Mouse (Mus musculus) liver, embryonic 11.5 days (tissue): Measurements from ENCODE around the gene Kcng4. TPM values are rescaled to one million over a fixed set of nuclear protein-coding genes. Genes with fewer than 3 reads are reported as not detected.

ENCODE experiments used
- polyA plus RNA-seq: library from polyadenylated mRNA; unstranded; fragments of >200 nt; fragmentation: Nextera tagmentation; extraction: Ambion mirVana; gene quantifications from 2 replicates; pipeline ENCODE4 v1.2.1, GENCODE M21; 2014

Gene Kcng4
- polyA plus RNA-seq, 1 experiment from 2014 or later, result not detected

Other genes with a start within 250 kb of the Kcng4 start
- gene Mlycd, start 240.8 kb downstream of the Kcng4 start, polyA plus RNA-seq, result 13.7 and 15.0 TPM in 2 replicates
- gene Osgin1, start 201.6 kb downstream of the Kcng4 start, polyA plus RNA-seq, result 15.6 and 17.9 TPM in 2 replicates
- 0.95 and 1.1 TPM in 2 replicates for gene Necab2, start 189.0 kb downstream of the Kcng4 start, polyA plus RNA-seq
- not detected in 2 replicates for gene Slc38a8, start 134.0 kb downstream of the Kcng4 start, polyA plus RNA-seq
- gene Mbtps1, start 76.9 kb downstream of the Kcng4 start, polyA plus RNA-seq, result 68.6 and 73.0 TPM in 2 replicates
- gene Hsdl1, start 60.5 kb downstream of the Kcng4 start, polyA plus RNA-seq, result 40.4 and 42.2 TPM in 2 replicates
- 0.11 and 0.23 TPM in 2 replicates for gene Dnaaf1, start 60.4 kb downstream of the Kcng4 start, polyA plus RNA-seq
- gene Taf1c, start 30.5 kb downstream of the Kcng4 start, polyA plus RNA-seq, result 13.9 and 16.5 TPM in 2 replicates
- not detected in 2 replicates for gene Adad2, start 22.9 kb downstream of the Kcng4 start, polyA plus RNA-seq
- 0.22 and 0.36 TPM in 2 replicates for gene Wfdc1, start 30.7 kb upstream of the Kcng4 start, polyA plus RNA-seq
- gene Atp2c2, start 64.3 kb upstream of the Kcng4 start, polyA plus RNA-seq, result 0.40 and 0.51 TPM in 2 replicates
- gene Tldc1, start 142.7 kb upstream of the Kcng4 start, polyA plus RNA-seq, result 9.5 and 10.3 TPM in 2 replicates
- 132 and 155 TPM in 2 replicates for gene Cotl1, start 204.9 kb upstream of the Kcng4 start, polyA plus RNA-seq
- 9.1 TPM in 2 replicates for gene Klhl36, start 226.6 kb upstream of the Kcng4 start, polyA plus RNA-seq